Mouse (Mus musculus): ENCODE measurements at regions not wholly inside any gene's neighbourhood (a gene's known extent, or its start where the extent isn't known, plus 50 kb on each side); places are given as distances from the start of the nearest gene placed in this dataset.

DNA sequence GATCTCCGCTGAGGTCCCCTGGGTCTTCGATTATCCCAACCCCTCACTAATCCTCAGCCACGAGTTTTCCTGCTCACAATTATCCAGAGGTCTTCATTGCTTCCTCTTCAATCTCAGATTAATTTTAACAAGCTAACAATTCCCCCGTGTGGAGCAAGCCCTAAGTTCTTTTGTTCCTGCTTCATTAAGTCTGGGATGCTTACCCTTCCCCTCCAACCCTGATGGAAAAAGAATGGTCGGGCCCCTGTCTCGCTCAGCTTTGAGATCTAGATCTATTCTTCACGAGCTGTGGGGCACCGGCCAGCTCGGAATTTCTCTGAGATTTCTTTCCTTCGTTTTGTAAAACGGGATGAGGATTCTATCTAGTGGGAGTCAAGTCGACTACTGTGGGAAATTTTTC is 65.7 kb upstream of the Ephb1 start:
- TF ChIP-seq POLR2A (IDR thresholded peaks at IDR 0.05; ENCODE audit: low read depth, low read length), result no peak
- TF ChIP-seq CTCF (IDR thresholded peaks at IDR 0.05; ENCODE audit: extremely low read depth, insufficient read length, insufficient replicate concordance, low read depth, low read length), result no peak
